Mouse (Mus musculus): ENCODE results near the gene Casp7. TPM values are rescaled to one million over a fixed set of nuclear protein-coding genes. Genes with fewer than 3 reads are reported as not detected.

The Casp7 gene
- polyA plus RNA-seq, 1 experiment from 2014 or later: 22.8 TPM

DNA sequence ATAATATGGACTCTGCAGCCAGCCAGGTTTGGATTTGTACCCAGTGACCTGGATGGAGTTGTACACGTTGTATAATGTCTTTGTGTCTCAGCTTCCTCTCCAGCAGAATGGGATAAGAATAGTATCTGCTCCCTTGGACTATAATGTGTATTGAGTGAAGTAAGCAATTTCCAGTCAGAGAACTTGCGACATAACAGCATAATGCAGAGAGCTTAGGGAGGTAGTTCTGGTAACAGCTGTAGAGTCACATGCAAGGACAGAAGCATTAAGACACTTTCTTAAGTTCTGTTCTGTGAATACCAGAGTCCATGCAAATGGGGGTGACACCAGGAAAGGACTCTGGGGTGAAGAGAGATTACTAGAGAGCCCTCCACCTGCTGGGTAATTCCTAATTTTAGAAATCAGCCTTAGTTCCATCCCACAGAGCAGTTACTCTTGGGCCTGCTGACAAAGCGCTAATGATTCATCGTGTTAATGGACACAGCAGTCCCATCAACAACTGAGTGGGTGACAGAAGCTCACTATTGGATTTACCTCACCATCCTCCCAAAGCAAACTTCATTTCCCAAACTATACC is 9.1 kb upstream of the Casp7 start:
- H3K9ac ChIP-seq (replicated peaks; ENCODE audit: low read length): no peak overlapping the region
- no peak overlapping the region for H3K4me3 ChIP-seq (ENCODE audit: low read depth, low read length)
- ATAC-seq (replicated peaks; ENCODE audit: insufficient number of reproducible peaks, low FRiP score, low TSS enrichment, low read depth): no peak
- no peak for DNase-seq (ENCODE audit: low spot score)
- H3K4me1 ChIP-seq (ENCODE audit: control insufficient read depth, insufficient read depth, low read length): no peaks in the 10 kb centered on the region
- 84% methylated on average over 4 of the region's 4 CpGs for WGBS
- no peaks in the 10 kb centered on the region for H3K27me3 ChIP-seq (ENCODE audit: control insufficient read depth, insufficient read depth, low read length)
- no peaks in the 10 kb centered on the region for H3K9me3 ChIP-seq (replicated peaks; ENCODE audit: control insufficient read depth, low read length)
- H3K4me2 ChIP-seq (ENCODE audit: low read depth, low read length): no peak overlapping the region
- H3K27ac ChIP-seq (replicated peaks; ENCODE audit: low read depth, low read length): no peak overlapping the region
- no peaks in the 10 kb centered on the region for H3K36me3 ChIP-seq (replicated peaks; ENCODE audit: control insufficient read depth, insufficient read depth, low read depth, low read length)

DNA sequence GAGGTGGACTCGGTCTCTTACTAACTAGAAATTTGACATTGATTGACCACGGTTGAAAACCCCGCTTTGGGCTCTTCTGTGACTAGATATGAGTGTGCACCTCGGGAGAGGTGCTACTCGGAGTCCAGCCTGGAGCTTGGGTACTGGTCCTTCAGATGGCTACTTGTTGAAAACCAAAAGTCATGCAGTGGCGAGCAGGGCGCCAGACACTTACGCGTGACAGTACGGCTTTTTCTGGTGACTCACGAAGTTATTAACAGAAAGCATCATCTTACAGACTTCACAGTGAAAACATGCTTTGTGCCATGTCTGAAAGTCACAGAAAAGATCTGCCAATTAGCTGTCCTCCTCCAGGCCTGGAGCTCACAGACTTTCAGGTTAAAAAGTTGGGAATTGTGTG is 7.8 kb upstream of the Casp7 start:
- 89% methylated on average over 11 of the region's 11 CpGs for WGBS
- Histone ChIP-seq H3K27ac (replicated peaks; ENCODE audit: low read depth, low read length) (no peak overlapping the region), H3K4me3 (ENCODE audit: low read depth, low read length) (no peak overlapping the region), H3K9ac (replicated peaks; ENCODE audit: low read length) (no peak overlapping the region), H3K27me3 (ENCODE audit: control insufficient read depth, insufficient read depth, low read length) (no peaks in the 10 kb centered on the region), H3K4me1 (ENCODE audit: control insufficient read depth, insufficient read depth, low read length) (no peaks in the 10 kb centered on the region), H3K36me3 (replicated peaks; ENCODE audit: control insufficient read depth, insufficient read depth, low read depth, low read length) (no peaks in the 10 kb centered on the region), H3K4me2 (ENCODE audit: low read depth, low read length) (no peak overlapping the region), H3K9me3 (replicated peaks; ENCODE audit: control insufficient read depth, low read length) (no peaks in the 10 kb centered on the region)
- ATAC-seq (replicated peaks; ENCODE audit: insufficient number of reproducible peaks, low FRiP score, low TSS enrichment, low read depth): no peak
- DNase-seq (ENCODE audit: low spot score): no peak

DNA sequence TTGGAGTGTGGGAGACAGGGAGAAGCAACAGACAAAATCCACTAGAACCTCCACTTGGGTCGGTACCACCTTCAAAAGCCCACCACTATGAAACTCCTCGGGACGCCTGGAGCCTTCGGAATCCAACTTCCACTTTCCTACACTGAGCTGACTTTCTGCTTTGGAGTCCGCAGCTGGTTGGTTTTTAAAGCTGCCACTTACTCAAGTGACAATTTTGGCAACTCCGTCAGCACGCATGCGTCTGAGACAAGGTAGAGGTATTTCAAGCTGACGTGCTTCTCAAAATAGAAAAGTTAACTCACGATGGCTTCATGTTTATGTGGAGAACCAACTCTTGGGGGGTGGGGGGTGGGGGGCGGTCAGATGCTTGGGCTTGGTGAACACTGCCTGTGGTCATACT is 7.0 kb upstream of the Casp7 start, which contains the start of gene Nrap:
Nrap (minus strand) TSS at position 159 of the 400 bp plus-strand sequence.
- H3K4me3 ChIP-seq (ENCODE audit: low read depth, low read length): no peak within 1 kb of the TSS
- H3K4me2 ChIP-seq (ENCODE audit: low read depth, low read length): no peak within 1 kb of the TSS
- H3K27me3 ChIP-seq (ENCODE audit: control insufficient read depth, insufficient read depth, low read length): no peaks in the 10 kb centered on the region
- no peak within 1 kb of the TSS for H3K9ac ChIP-seq (replicated peaks; ENCODE audit: low read length)
- WGBS: 90% methylated on average over 11 of the region's 11 CpGs
- no peak within 1 kb of the TSS for H3K27ac ChIP-seq (replicated peaks; ENCODE audit: low read depth, low read length)
- DNase-seq (ENCODE audit: low spot score) (no peak), ATAC-seq (replicated peaks; ENCODE audit: insufficient number of reproducible peaks, low FRiP score, low TSS enrichment, low read depth) (no peak)
- no peaks in the 10 kb centered on the region for H3K9me3 ChIP-seq (replicated peaks; ENCODE audit: control insufficient read depth, low read length)
- no peaks in the 10 kb centered on the region for H3K4me1 ChIP-seq (ENCODE audit: control insufficient read depth, insufficient read depth, low read length)
- no peaks in the 10 kb centered on the region for H3K36me3 ChIP-seq (replicated peaks; ENCODE audit: control insufficient read depth, insufficient read depth, low read depth, low read length)

DNA sequence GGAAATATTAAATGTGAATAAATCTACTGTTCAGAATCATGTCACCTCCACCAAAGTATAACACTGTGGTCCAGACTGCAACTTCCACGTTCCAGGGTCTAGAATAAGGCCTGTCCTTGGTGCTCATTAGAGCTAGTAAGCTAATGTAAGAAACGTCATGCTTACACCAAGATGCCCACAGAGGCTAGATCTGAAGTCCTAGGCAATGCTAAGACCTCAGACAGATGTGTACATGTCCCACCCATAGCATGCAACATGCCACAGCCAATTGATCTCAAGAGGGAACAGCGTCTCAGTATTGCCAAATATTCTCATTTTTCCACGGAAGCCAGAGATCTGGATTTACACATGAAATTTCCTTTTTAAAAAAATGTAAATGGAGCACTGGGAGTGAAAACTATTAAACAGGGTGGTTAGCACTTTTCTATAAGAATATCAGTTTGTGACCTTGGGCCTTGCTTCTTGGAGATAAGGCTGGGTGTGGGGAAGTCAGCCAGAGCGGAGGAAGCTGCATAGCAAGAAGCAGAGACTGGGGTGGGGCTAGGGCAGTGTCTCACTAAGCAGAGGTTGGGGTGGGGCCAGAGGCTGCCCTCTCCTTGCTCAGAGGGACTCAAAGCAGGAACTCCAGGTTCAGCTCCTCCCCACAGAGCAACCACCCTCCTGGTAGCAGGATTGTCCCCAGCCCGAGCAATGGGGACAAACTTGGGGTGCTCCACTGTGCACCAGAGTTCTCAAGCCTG is 5.5 kb upstream of the Casp7 start:
- no peaks in the 10 kb centered on the region for H3K36me3 ChIP-seq (replicated peaks; ENCODE audit: control insufficient read depth, insufficient read depth, low read depth, low read length)
- no peaks in the 10 kb centered on the region for H3K4me1 ChIP-seq (ENCODE audit: control insufficient read depth, insufficient read depth, low read length)
- H3K4me2 ChIP-seq (ENCODE audit: low read depth, low read length): no peak overlapping the region
- no peak for DNase-seq (ENCODE audit: low spot score)
- WGBS: 79% methylated on average over 6 of the region's 6 CpGs
- H3K27me3 ChIP-seq (ENCODE audit: control insufficient read depth, insufficient read depth, low read length): no peaks in the 10 kb centered on the region; the same call in 1 of the 2 replicates
- no peak for ATAC-seq (replicated peaks; ENCODE audit: insufficient number of reproducible peaks, low FRiP score, low TSS enrichment, low read depth)
- no peak overlapping the region for H3K9ac ChIP-seq (replicated peaks; ENCODE audit: low read length)
- H3K4me3 ChIP-seq (ENCODE audit: low read depth, low read length): no peak overlapping the region
- H3K27ac ChIP-seq (replicated peaks; ENCODE audit: low read depth, low read length): no peak overlapping the region
- no peaks in the 10 kb centered on the region for H3K9me3 ChIP-seq (replicated peaks; ENCODE audit: control insufficient read depth, low read length)

DNA sequence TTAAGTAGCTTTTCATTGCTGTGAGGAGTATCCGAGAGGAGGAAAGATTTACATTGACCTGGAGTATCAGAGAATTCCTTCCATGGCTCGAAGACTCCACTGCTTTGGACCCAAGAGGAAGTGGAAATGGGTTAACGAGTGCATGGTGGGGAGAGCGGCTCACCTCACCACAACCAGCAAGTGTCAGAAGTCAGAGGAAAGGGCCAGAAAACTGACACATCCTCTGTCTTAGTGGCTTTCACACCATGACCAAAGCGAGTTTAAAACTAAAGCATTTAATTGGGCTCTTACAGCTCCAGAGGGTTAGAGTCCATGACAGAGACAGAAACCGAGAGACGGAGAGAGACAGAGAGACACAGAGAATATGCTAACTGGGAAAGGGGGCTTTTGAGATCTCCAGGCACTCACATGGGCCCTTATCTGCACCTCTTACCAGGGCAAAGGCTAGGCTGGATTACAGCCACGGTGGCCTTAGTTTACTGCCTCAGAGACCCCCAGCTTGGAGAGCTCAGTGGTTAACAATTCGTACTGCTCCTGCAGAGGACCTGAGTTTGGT is 3.5 kb upstream of the Casp7 start:
- DNase-seq (ENCODE audit: low spot score) (no peak), ATAC-seq (replicated peaks; ENCODE audit: insufficient number of reproducible peaks, low FRiP score, low TSS enrichment, low read depth) (no peak)
- Histone ChIP-seq H3K27me3 (ENCODE audit: control insufficient read depth, insufficient read depth, low read length) (no peaks in the 10 kb centered on the region; the same call in 1 of the 2 replicates), H3K4me1 (ENCODE audit: control insufficient read depth, insufficient read depth, low read length) (0 out of 2 replicates have a peak, but pooled peaks cover 5% of the 10 kb centered on the region), H3K9ac (replicated peaks; ENCODE audit: low read length) (no peak overlapping the region), H3K9me3 (replicated peaks; ENCODE audit: control insufficient read depth, low read length) (no peaks in the 10 kb centered on the region), H3K36me3 (replicated peaks; ENCODE audit: control insufficient read depth, insufficient read depth, low read depth, low read length) (no peaks in the 10 kb centered on the region), H3K27ac (replicated peaks; ENCODE audit: low read depth, low read length) (no peak overlapping the region), H3K4me2 (ENCODE audit: low read depth, low read length) (no peak overlapping the region), H3K4me3 (ENCODE audit: low read depth, low read length) (no peak overlapping the region)
- 86% methylated on average over 9 of the region's 9 CpGs for WGBS

DNA sequence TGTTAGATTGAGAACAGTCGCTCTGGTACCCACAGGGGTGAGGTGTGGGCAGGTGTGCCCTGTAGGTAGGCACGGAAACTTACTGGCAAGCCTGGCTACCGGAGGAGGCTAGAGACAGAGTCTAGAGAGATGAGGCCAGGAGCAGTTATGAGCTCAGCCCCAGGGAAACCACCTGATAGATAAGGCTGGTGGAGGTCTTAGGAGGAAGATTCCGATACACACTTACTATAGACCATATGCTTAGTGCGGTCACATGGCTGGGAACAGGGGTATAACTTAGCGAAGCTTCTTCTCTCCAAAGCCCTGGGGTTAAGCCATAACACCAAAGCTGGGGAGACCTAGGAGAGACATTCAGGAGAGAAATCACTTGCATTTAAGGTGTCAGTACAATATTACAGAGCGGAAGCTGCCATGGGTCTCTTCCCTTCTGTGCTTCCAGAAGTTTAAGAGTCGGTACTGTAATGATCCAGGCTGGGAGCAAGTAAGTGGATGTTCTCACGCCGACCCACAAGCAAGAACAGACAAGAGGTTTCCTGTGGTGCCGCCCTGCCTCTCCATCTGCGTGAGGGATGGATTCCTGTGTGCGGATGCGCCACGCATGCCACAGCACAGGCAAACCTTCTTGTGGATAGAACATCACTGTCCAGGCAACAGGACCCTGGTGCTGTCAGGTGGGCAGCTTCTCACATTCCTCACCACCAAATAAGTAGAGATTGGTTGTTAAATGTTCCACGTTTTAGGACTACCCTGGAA is 1.6 kb upstream of the Casp7 start:
- H3K4me2 ChIP-seq (ENCODE audit: low read depth, low read length): no peak overlapping the region
- no peak overlapping the region for H3K4me3 ChIP-seq (ENCODE audit: low read depth, low read length)
- 85% methylated on average over 16 of the region's 16 CpGs for WGBS
- ATAC-seq (replicated peaks; ENCODE audit: insufficient number of reproducible peaks, low FRiP score, low TSS enrichment, low read depth) (no peak), DNase-seq (ENCODE audit: low spot score) (no peak)
- H3K36me3 ChIP-seq (replicated peaks; ENCODE audit: control insufficient read depth, insufficient read depth, low read depth, low read length): no peaks in the 10 kb centered on the region
- 0 out of 2 replicates have a peak, but pooled peaks cover 5% of the 10 kb centered on the region for H3K4me1 ChIP-seq (ENCODE audit: control insufficient read depth, insufficient read depth, low read length)
- no peak overlapping the region for H3K27ac ChIP-seq (replicated peaks; ENCODE audit: low read depth, low read length)
- H3K9me3 ChIP-seq (replicated peaks; ENCODE audit: control insufficient read depth, low read length): no peaks in the 10 kb centered on the region
- no peak overlapping the region for H3K9ac ChIP-seq (replicated peaks; ENCODE audit: low read length)
- H3K27me3 ChIP-seq (ENCODE audit: control insufficient read depth, insufficient read depth, low read length): no peaks in the 10 kb centered on the region; the same call in 1 of the 2 replicates

DNA sequence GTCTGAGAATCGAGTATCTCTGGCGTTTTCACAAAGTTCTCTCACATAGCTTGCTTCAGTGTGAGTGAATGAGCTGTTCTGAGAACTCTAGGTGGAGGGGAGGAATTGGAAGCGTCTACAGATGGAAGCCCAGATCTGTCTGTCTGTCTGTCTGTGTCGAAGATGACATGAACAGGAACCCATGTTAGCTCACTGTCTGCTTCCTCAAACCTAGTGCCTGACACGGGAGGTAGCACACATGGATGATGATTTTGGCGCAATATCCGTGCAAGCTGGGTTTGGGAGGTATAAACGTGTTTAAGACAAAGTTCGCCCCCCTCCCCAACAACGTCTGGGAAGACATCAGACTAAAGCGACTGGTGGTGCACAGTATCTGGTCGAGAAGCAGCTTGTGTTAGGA is 702 bp upstream of the Casp7 start:
- Histone ChIP-seq H3K27me3 (ENCODE audit: control insufficient read depth, insufficient read depth, low read length) (no peaks in the 10 kb centered on the region; the same call in 1 of the 2 replicates), H3K36me3 (replicated peaks; ENCODE audit: control insufficient read depth, insufficient read depth, low read depth, low read length) (no peaks in the 10 kb centered on the region), H3K4me3 (ENCODE audit: low read depth, low read length) (peak overlapping the region; percentile 56), H3K4me2 (ENCODE audit: low read depth, low read length) (peak overlapping the region; percentile 91), H3K27ac (replicated peaks; ENCODE audit: low read depth, low read length) (no peak overlapping the region), H3K9ac (replicated peaks; ENCODE audit: low read length) (peak overlapping the region; percentile 88; the same call in 1 of the 2 replicates), H3K9me3 (replicated peaks; ENCODE audit: control insufficient read depth, low read length) (no peaks in the 10 kb centered on the region), H3K4me1 (ENCODE audit: control insufficient read depth, insufficient read depth, low read length) (0 out of 2 replicates have a peak, but pooled peaks cover 5% of the 10 kb centered on the region)
- ATAC-seq (replicated peaks; ENCODE audit: insufficient number of reproducible peaks, low FRiP score, low TSS enrichment, low read depth): no peak
- 37% methylated on average over 12 of the region's 12 CpGs for WGBS
- DNase-seq (ENCODE audit: low spot score): no peak
